Mouse (Mus musculus): Measurements from ENCODE around the gene Synj2bp.
"Not testable (repeated sequence)": the region's sequence is repeated elsewhere in the genome, so short reads cannot be mapped to it uniquely, and the experiment has no call there.

Synj2bp gene

GRCm38 (mm10) chr12:81532316-81533028, at the start of gene Synj2bp, which contains the start of gene Gm20498:
TSS of gene Synj2bp (minus strand) at chr12:81532911.
TSS of gene Gm20498 (minus strand) at chr12:81532905.
- DNase-seq (ENCODE audit: low read depth, low spot score): peak; percentile 61

GRCm38 (mm10) chr12:81568374-81568773, 35.7 kb upstream of the Synj2bp start, which contains the start of gene Adam21:
TSS of gene Adam21 (minus strand) at chr12:81568474.
- DNase-seq (ENCODE audit: low read depth, low spot score): no peak

- no peak for DNase-seq (ENCODE audit: low read depth, low spot score)
Measured at GRCm38 (mm10) chr12:81567931-81568330, 35.2 kb upstream of the Synj2bp start.

- DNase-seq (ENCODE audit: low read depth, low spot score): no peak
Measured at GRCm38 (mm10) chr12:81564173-81564572, 31.5 kb upstream of the Synj2bp start.

GRCm38 (mm10) chr12:81549286-81549685, 16.6 kb upstream of the Synj2bp start:
- DNase-seq (ENCODE audit: low read depth, low spot score): no peak

- DNase-seq (ENCODE audit: low read depth, low spot score): no peak
Measured at GRCm38 (mm10) chr12:81547163-81547562, 14.5 kb upstream of the Synj2bp start.

GRCm38 (mm10) chr12:81533029-81533419, 313 bp upstream of the Synj2bp start:
- no peak for DNase-seq (ENCODE audit: low read depth, low spot score)

- not testable (repeated sequence) for DNase-seq (ENCODE audit: low read depth, low spot score)
Measured at GRCm38 (mm10) chr12:81530587-81530986, 2.1 kb downstream of the Synj2bp start.

- DNase-seq (ENCODE audit: low read depth, low spot score): not testable (repeated sequence)
Measured at GRCm38 (mm10) chr12:81496906-81497305, 35.8 kb downstream of the Synj2bp start.

GRCm38 (mm10) chr12:81490491-81490890, 42.2 kb downstream of the Synj2bp start:
- DNase-seq (ENCODE audit: low read depth, low spot score): no peak

- no peak for DNase-seq (ENCODE audit: low read depth, low spot score)
Measured at GRCm38 (mm10) chr12:81485311-81485710, 47.4 kb downstream of the Synj2bp start.

GRCm38 (mm10) chr12:81484727-81485191, 48.0 kb downstream of the Synj2bp start, which contains the start of gene Cox16:
TSS of gene Cox16 (minus strand) at chr12:81485127.
- DNase-seq (ENCODE audit: low read depth, low spot score): peak; percentile 69

- DNase-seq (ENCODE audit: low read depth, low spot score): no peak
Measured at GRCm38 (mm10) chr12:81484212-81484611, 48.5 kb downstream of the Synj2bp start.

GRCm38 (mm10) chr12:81483656-81484055, 49.1 kb downstream of the Synj2bp start:
- DNase-seq (ENCODE audit: low read depth, low spot score): no peak

- DNase-seq (ENCODE audit: low read depth, low spot score): not testable (repeated sequence)
Measured at GRCm38 (mm10) chr12:81459051-81459450, 73.7 kb downstream of the Synj2bp start.
